Mouse (Mus musculus) embryonic fibroblast, embryonic 13.5 days (primary cell): Measurements from ENCODE around the gene Zfp512b. TPM values are rescaled to one million over a fixed set of nuclear protein-coding genes. Genes with fewer than 3 reads are reported as not detected.

Experiments
- H3K27ac ChIP-seq: 2 replicates; pipeline ENCODE4 v1.5.1; 2012; ENCODE audit warnings: low read length, control low read depth, inconsistent platforms; ENCODE audit not compliant: insufficient read depth
- H3K4me1 ChIP-seq: 2 replicates; pipeline ENCODE4 v1.6.1; 2011; ENCODE audit warnings: low read length; ENCODE audit not compliant: control insufficient read depth, insufficient read depth
- H3K4me3 ChIP-seq: 2 replicates; pipeline ENCODE4 v1.5.1; 2011; ENCODE audit warnings: mild to moderate bottlenecking, control low read depth, low read length; ENCODE audit not compliant: insufficient read depth
- CTCF ChIP-seq: IDR thresholded peaks from 2 replicates; pipeline ENCODE4 v1.5.1; 2011; ENCODE audit warnings: mild to moderate bottlenecking, control low read depth, low read length, moderate library complexity, borderline replicate concordance; ENCODE audit not compliant: insufficient read depth
- POLR2A ChIP-seq: IDR thresholded peaks from 2 replicates; pipeline ENCODE4 v1.6.1; 2011; ENCODE audit warnings: low read depth, mild to moderate bottlenecking, control low read depth, low read length, moderate library complexity
- polyA plus RNA-seq: library from polyadenylated mRNA; stranded (reverse); fragments of >200 nt; gene quantifications from 2 replicates; pipeline ENCODE4 v1.2.4, GENCODE M21; 2011; ENCODE audit warnings: low read depth; ENCODE audit not compliant: missing spikeins, insufficient read length

The Zfp512b gene
- polyA plus RNA-seq, 1 experiment: 41.0 TPM

DNA sequence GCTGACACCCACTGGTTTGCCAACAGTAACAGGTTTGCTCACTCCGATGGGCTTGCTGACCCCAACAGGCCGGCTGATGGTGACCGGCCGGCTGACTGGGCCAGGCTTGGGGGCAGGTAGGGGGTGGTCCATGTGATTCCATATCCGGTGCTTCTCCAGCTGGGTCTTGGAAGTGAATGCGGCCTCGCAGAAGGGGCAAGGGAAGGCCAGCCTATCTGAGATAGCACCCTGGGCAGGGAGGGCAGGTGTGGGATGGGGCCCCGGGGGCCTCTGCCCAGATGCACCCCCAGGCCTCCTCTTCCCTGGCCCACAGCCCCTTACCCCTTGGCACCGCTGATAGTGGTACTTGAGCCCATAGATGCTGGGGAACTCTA is 2.9 kb downstream of the Zfp512b start:
- Histone ChIP-seq H3K4me3 (no peak overlapping the region), H3K27ac (no peak overlapping the region), H3K4me1 (peaks cover 3% of the 10 kb centered on the region; the same call in 1 of the 2 replicates)
- TF ChIP-seq POLR2A: no peak
- no peak for TF ChIP-seq CTCF

DNA sequence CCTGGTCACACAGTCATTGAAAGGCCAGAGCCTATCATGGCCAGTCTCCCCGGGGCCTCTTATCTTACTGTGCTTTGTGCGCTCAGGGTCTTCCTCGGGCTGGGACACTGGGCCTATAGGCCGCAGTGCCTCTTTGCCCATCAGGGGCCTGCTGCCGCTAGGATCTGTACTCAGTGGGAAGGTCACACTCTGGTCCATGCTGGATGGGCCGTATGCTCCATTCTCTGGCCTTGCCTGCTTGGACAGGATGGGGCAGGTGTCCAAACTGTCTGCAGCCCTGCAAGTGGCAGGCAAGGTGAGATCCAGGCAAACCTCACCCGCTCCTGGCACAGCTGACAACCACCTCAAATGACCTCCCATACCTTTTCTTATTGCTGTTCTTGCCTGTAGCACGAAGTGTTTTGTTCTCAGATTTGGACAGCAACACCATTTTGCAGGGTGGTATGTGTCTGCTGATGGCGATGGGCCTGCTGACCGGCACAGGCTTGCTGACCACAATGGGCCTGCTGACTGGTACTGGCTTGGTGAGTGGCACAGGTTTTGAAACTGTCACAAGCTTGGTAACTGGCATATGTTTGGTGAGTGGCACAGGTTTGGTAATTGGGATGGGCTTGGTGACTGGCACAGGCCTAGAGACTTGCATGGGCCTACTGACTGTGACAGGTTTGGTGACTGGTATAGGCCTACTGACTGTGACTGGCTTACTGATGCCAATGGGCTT is 3.4 kb downstream of the Zfp512b start:
- Histone ChIP-seq H3K4me1 (peaks cover 3% of the 10 kb centered on the region; the same call in 1 of the 2 replicates), H3K27ac (no peak overlapping the region)
- TF ChIP-seq CTCF (no peak), POLR2A (no peak)

DNA sequence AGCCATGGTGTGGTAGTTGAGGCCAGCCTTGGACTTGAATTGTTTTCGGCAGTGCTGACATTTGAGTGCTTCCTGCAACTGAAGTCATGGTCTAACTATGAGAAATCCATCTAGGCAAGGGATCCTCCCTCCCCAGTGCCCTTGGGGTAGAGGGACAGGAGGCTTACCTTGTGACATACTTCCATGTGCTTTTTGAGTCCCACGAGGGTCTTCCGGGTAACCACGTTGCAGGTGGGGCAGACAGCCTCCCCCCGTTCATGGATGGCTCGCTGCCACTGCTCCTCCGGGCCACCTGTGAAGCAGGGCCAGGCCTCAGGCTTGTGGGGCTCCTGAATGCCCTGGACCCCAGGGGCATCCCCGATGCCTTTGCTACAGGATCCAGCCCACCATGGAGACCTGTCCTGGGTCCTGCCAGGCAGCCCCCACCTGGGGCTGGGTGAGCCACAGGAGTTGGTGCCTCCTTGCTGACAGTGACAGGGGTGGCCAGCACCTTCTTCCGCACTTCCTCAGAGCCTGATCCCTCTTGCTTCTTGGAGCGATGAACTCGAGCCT is 4.3 kb downstream of the Zfp512b start:
- no peak overlapping the region for H3K4me3 ChIP-seq
- H3K27ac ChIP-seq: no peak overlapping the region
- TF ChIP-seq POLR2A (no peak), CTCF (no peak)
- H3K4me1 ChIP-seq: peaks cover 3% of the 10 kb centered on the region; the same call in 1 of the 2 replicates

More for the DNA sequence above, 3.4 kb downstream of the Zfp512b start:
- H3K4me3 ChIP-seq: no peak overlapping the region

DNA sequence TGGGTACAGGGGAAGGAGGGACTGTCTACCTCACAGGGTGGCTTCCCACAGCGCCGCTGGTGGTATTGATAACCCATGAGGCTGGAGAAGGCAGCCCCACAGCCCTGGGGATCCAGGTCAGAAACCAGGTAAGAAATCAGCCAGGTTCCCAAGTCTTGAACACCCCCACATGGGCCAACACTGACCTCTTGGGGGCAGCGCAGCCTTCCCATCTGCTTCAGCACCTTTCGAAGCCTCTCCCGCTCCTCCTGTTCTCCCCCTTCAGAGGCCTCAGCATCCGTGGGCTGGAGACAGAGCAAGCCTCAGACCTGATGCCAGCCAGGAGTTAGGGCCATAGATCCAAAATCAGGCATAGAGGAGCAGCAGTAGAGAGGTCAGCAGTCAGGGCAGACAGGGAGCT is 4.8 kb downstream of the Zfp512b start:
- H3K4me3 ChIP-seq: no peak overlapping the region
- TF ChIP-seq POLR2A: no peak
- no peak for TF ChIP-seq CTCF

DNA sequence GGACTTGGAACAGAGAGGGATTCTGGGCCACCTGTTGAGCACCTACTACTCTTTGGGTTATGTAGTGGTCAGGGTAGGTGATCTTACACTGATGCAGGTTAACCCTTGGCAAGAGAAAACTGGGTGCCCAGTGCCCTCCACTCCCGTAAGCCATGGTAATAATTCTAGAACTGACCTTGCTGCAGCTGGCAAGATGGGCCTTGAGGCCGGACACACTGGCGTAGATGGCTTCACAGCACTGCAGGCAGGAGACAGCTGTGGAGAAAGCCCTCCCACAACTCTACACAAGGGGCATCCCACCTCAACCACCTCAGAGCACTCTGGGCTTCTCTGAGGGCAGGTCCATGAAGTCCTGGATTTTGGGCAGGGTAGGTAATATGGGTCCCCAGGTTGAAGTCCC is 6.5 kb downstream of the Zfp512b start:
- H3K4me3 ChIP-seq: no peak overlapping the region
- no peak for TF ChIP-seq CTCF
- TF ChIP-seq POLR2A: no peak
- no peak overlapping the region for H3K27ac ChIP-seq
- H3K4me1 ChIP-seq: peaks cover under 1% of the 10 kb centered on the region; the same call in 1 of the 2 replicates

More for the DNA sequence above, 4.8 kb downstream of the Zfp512b start:
- Histone ChIP-seq H3K4me1 (peaks cover 3% of the 10 kb centered on the region; the same call in 1 of the 2 replicates), H3K27ac (no peak overlapping the region)

DNA sequence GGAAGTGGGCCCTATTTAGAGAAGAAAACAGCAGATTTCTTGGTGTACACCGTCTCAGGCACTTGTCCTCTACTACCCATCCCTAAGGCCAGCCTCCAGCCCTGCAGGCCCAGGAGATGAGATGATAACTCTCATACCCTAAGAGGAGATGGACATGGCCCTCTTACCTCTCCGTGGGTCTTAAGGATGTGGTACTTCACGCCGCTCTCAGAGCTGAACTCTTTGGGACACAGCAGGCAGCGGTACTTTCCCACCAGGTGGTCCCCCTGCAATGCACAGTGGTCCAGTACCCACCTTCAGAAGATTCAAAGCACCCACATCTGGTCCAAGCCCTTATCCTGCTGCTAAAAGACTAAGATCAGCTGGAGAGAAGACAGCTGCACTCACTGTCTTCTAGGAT is 7.1 kb downstream of the Zfp512b start:
- H3K4me3 ChIP-seq: no peak overlapping the region
- no peaks in the 10 kb centered on the region for H3K4me1 ChIP-seq
- no peak overlapping the region for H3K27ac ChIP-seq
- TF ChIP-seq CTCF: no peak
- TF ChIP-seq POLR2A: no peak

DNA sequence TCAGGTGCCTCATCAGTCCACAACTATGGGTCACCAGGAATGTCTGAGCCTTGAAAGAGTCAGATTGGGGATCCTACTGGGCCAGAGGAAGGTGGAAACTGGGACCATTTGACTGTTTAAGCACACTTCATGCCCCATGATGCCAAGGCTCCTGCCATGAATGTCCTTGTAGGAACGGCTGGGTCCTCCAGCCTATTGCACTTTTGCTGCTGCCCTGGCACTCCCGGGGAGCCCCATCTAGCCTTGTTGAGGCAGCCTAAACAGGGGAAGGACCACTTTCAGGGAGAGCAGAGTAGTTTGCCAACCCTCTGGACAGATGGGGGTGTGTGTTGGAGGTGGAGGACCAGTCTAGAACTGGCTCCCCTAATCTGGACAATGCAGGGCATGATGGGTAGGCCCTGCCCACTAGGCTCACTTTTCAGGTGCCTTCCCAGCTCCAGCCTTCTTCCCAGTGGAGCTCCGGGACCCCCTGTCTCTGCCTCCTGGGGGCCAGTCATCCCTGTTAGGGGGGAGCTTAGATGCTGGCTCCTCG is 8.1 kb downstream of the Zfp512b start, which contains the start of gene Uckl1:
TSS of gene Uckl1 (minus strand) at position 482 of the 532 bp plus-strand sequence.
- Histone ChIP-seq H3K4me3 (no peak within 1 kb of the TSS), H3K4me1 (0 out of 2 replicates have a peak, but pooled peaks cover 5% of the 10 kb centered on the region), H3K27ac (no peak within 1 kb of the TSS)
- TF ChIP-seq POLR2A: no peak

DNA sequence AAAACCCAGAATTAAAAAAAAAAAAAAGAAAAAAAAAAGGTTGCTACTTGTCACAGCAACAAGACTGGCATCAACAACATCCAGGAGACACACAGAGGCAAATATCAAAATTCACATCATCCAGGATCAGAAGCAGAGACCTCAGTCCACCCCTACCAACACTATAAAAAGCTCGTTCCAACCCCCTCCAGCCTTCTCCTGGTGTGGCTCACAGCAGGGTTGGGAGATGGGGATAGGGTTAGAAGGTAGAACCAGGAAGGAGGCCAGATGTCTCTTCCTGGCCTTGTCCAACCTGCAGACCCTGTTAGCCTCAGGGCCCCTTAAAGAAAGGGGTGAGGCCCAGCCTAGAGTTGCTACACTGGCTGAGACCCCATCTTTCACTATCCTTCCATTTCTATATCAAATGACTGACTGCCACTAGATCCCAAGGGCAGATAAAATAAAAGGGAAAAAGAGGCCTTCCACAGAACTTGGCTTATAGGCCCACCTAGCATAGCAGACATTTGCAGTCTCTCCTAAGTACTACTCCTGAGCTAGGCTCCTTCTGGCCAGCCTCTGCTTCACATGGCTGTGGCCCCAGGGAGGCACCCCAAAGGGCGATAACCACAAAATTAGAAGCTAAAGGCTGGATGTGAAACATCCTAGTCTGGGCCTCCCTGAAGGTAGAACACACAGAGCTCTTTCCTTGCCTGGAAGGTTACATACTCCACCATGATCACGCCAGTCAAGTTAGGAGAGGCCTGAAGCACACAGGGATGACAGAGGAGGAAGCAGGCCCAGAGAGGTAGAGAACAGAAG is 8.9 kb downstream of the Zfp512b start:
- 0 out of 2 replicates have a peak, but pooled peaks cover 5% of the 10 kb centered on the region for H3K4me1 ChIP-seq
- H3K27ac ChIP-seq: no peak overlapping the region
- TF ChIP-seq POLR2A (no peak), CTCF (no peak)
- no peak overlapping the region for H3K4me3 ChIP-seq

DNA sequence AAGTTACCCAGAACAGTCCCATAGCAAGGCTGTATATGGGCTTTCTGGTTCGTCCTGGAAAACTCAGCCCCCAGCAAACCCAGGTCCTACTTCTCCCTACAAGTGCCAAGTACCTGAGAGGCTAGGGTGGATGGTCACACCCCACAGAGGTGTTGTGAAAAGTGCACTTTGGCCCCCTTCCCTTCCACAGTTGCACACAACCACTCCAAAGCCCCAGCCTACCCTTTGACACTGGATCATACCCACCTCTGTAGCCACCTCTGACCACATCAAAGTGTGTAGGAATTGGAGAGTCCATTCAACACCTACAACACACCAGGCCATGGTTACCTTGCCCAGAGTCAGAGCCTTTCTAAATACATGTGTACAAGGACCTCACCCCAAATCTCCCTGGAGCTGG is 9.7 kb downstream of the Zfp512b start:
- TF ChIP-seq CTCF (no peak), POLR2A (no peak; the same call in 1 of the 2 replicates)
- Histone ChIP-seq H3K4me1 (0 out of 2 replicates have a peak, but pooled peaks cover 5% of the 10 kb centered on the region), H3K4me3 (no peak overlapping the region), H3K27ac (no peak overlapping the region)
